Comparison of ENCODE assay signal across 10 mouse cellular contexts in genomic region chr3:154440899-154441298, GRCm38 (mm10).
DNase-seq lines count a peak whose midpoint lies in the region; ATAC-seq and TF ChIP-seq lines count a peak whose summit lies in the region.
"Had no signal": no experiment of that assay in that cellular context is flagged by ENCODE, and none has a peak within 500 bp of the region (broad histone marks: within the 10 kb centered on the region; RNA-seq: fewer than 3 reads in every experiment).

No protein-coding gene starts in this region.

- TF ChIP-seq CTCF in brain, embryonic 14.5 days (IDR thresholded peaks at IDR 0.05; ENCODE audit: borderline replicate concordance, extremely low read depth, insufficient read depth, insufficient read length): no peak

- no peak overlapping the region for H3K9ac ChIP-seq in forebrain, embryonic 12.5 days
- H3K9ac ChIP-seq in forebrain, embryonic 16.5 days (replicated peaks; ENCODE audit: low read depth, low read length): no peak overlapping the region
- no peak overlapping the region for H3K9ac ChIP-seq in forebrain, embryonic 14.5 days (ENCODE audit: low read length)
- H3K9ac ChIP-seq: embryonic facial prominence, embryonic 12.5 days had no signal

- no peaks in the 10 kb centered on the region for H3K4me1 ChIP-seq in forebrain, embryonic 12.5 days
- no peaks in the 10 kb centered on the region for H3K4me1 ChIP-seq in forebrain, embryonic 16.5 days (replicated peaks; ENCODE audit: control insufficient read depth, insufficient read depth, low read length)
- H3K4me1 ChIP-seq in forebrain, embryonic 14.5 days (ENCODE audit: control insufficient read depth, insufficient read depth, low read length): no peaks in the 10 kb centered on the region

- H3K36me3 ChIP-seq in forebrain, embryonic 12.5 days (replicated peaks): no peaks in the 10 kb centered on the region
- no peaks in the 10 kb centered on the region for H3K36me3 ChIP-seq in forebrain, embryonic 16.5 days (ENCODE audit: control insufficient read depth, insufficient read depth)
- no peaks in the 10 kb centered on the region for H3K36me3 ChIP-seq in forebrain, embryonic 14.5 days (ENCODE audit: control insufficient read depth, insufficient read depth, low read length)
- H3K36me3 ChIP-seq: embryonic facial prominence, embryonic 10.5 days; embryonic facial prominence, embryonic 12.5 days had no signal

- H3K4me2 ChIP-seq in forebrain, embryonic 12.5 days: no peak overlapping the region
- no peak overlapping the region for H3K4me2 ChIP-seq in forebrain, embryonic 16.5 days (ENCODE audit: low read length)
- no peak overlapping the region for H3K4me2 ChIP-seq in forebrain, embryonic 14.5 days (ENCODE audit: low read length)
- H3K4me2 ChIP-seq: embryonic facial prominence, embryonic 12.5 days had no signal

- H3K27me3 ChIP-seq in forebrain, embryonic 12.5 days: no peaks in the 10 kb centered on the region
- no peaks in the 10 kb centered on the region for H3K27me3 ChIP-seq in forebrain, embryonic 16.5 days (replicated peaks; ENCODE audit: control insufficient read depth, insufficient read depth, low read length)
- no peaks in the 10 kb centered on the region for H3K27me3 ChIP-seq in forebrain, embryonic 14.5 days (replicated peaks; ENCODE audit: control insufficient read depth, insufficient read depth, low read length)
- H3K27me3 ChIP-seq: embryonic facial prominence, embryonic 12.5 days had no signal

- 0 out of 2 replicates have a peak, but pooled peaks have one; percentile 46 for ATAC-seq in forebrain, embryonic 12.5 days (ENCODE audit: low FRiP score)
- no peak for ATAC-seq in forebrain, embryonic 16.5 days
- peak; percentile 32; the same call in 1 of the 2 replicates for ATAC-seq in forebrain, embryonic 14.5 days

- DNase-seq in brain, embryonic 14.5 days (ENCODE audit: low read depth): peak; percentile 39
- DNase-seq in forebrain, embryonic 14.5 days (ENCODE audit: low spot score): peak; percentile 11
- DNase-seq in retina, embryonic 14.5 days (ENCODE audit: low spot score): peak; percentile 6
- DNase-seq in lung, postnatal 36 days: no peak
- DNase-seq in cerebellum, postnatal 4 days (ENCODE audit: low spot score in 2 of 2): no peak
- DNase-seq in ovary, adult 18-20 months (ENCODE audit: low spot score): no peak

- no peak overlapping the region for H3K4me3 ChIP-seq in forebrain, embryonic 12.5 days (replicated peaks)
- H3K4me3 ChIP-seq in forebrain, embryonic 16.5 days (replicated peaks; ENCODE audit: low read length): no peak overlapping the region
- no peak overlapping the region for H3K4me3 ChIP-seq in forebrain, embryonic 14.5 days (ENCODE audit: low read depth, low read length)
- H3K4me3 ChIP-seq: embryonic facial prominence, embryonic 10.5 days; embryonic facial prominence, embryonic 12.5 days had no signal

- H3K27ac ChIP-seq in forebrain, embryonic 12.5 days: no peak overlapping the region
- no peak overlapping the region for H3K27ac ChIP-seq in forebrain, embryonic 16.5 days (ENCODE audit: low read length)
- H3K27ac ChIP-seq in forebrain, embryonic 14.5 days (ENCODE audit: low read depth, low read length): no peak overlapping the region
- H3K27ac ChIP-seq: embryonic facial prominence, embryonic 10.5 days; embryonic facial prominence, embryonic 12.5 days had no signal

- WGBS in forebrain, embryonic 12.5 days: 39% methylated on average over 2 of the region's 2 CpGs
- WGBS in forebrain, embryonic 16.5 days: 21% methylated on average over 2 of the region's 2 CpGs
- WGBS in forebrain, embryonic 14.5 days: 7% methylated on average over 2 of the region's 2 CpGs

- no peak for TF ChIP-seq POLR2A in brain, embryonic 14.5 days (IDR thresholded peaks at IDR 0.05; ENCODE audit: borderline replicate concordance, extremely low read depth, insufficient read depth, insufficient read length, poor library complexity, severe bottlenecking)

- H3K9me3 ChIP-seq in forebrain, embryonic 12.5 days: 0 out of 2 replicates have a peak, but pooled peaks cover 4% of the 10 kb centered on the region
- 0 out of 2 replicates have a peak, but pooled peaks cover 4% of the 10 kb centered on the region for H3K9me3 ChIP-seq in forebrain, embryonic 16.5 days (ENCODE audit: control insufficient read depth, low read length)
- H3K9me3 ChIP-seq in forebrain, embryonic 14.5 days (replicated peaks; ENCODE audit: control insufficient read depth, low read length): no peaks in the 10 kb centered on the region
- H3K9me3 ChIP-seq: embryonic facial prominence, embryonic 12.5 days had no signal

Comparison
In these comparisons a context has a peak if more than half of its experiments do, and no peak if none do; other contexts are left out.
1. DNase-seq: peak in brain, embryonic 14.5 days (single experiment), forebrain, embryonic 14.5 days (single experiment) and retina, embryonic 14.5 days (single experiment); none in lung, postnatal 36 days (single experiment), cerebellum, postnatal 4 days (0 of 2) and ovary, adult 18-20 months (single experiment).